Mouse (Mus musculus) erythroid progenitor cell, adult 5-6 weeks (primary cell): ENCODE data around the gene Inca1. TPM values are rescaled to one million over a fixed set of nuclear protein-coding genes. Genes with fewer than 3 reads are reported as not detected.

Source experiments
- ATAC-seq: replicated peaks from 2 replicates; pipeline ENCODE4 v1.8.0; 2016; ENCODE audit warnings: moderate number of reproducible peaks, mild to moderate bottlenecking, moderate TSS enrichment, inconsistent platforms; ENCODE audit not compliant: poor library complexity, low FRiP score, severe bottlenecking
- total RNA-seq, 2 experiments: library from RNA; stranded (forward) in 1 of 2; stranded (reverse) in 1 of 2; fragments of 150-400 nt in 1 of 2; fragments of 186-747, 209-891 nt in 1 of 2; gene quantifications; 2 replicates each; pipeline versions ENCODE4 v1.2.3 to v1.2.4; 2015 to 2017; ENCODE audit warnings: low replicate concordance in 2 of 2

Inca1 gene
- total RNA-seq, 2 experiments from 2014 or later, result not detected

DNA sequence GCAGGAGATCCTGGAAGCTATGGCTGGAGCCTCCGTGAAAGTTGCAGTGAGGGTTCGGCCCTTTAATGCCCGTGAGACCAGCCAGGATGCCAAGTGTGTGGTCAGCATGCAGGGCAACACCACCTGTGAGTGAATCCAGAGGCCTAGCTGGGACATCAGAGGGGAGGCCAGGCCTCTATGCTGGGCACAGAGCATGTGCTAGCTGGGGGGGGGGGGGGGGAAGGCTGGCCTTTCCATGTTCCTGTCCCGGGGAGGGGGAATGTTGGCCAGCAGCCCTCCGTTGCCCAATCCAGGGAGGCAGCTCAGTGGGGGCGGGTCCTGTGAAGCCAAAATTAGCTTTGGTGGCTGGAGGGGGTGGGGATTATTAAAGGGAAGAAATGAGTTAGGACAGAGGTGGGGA lies 2.8 kb upstream of the Inca1 start:
- no peak for ATAC-seq

DNA sequence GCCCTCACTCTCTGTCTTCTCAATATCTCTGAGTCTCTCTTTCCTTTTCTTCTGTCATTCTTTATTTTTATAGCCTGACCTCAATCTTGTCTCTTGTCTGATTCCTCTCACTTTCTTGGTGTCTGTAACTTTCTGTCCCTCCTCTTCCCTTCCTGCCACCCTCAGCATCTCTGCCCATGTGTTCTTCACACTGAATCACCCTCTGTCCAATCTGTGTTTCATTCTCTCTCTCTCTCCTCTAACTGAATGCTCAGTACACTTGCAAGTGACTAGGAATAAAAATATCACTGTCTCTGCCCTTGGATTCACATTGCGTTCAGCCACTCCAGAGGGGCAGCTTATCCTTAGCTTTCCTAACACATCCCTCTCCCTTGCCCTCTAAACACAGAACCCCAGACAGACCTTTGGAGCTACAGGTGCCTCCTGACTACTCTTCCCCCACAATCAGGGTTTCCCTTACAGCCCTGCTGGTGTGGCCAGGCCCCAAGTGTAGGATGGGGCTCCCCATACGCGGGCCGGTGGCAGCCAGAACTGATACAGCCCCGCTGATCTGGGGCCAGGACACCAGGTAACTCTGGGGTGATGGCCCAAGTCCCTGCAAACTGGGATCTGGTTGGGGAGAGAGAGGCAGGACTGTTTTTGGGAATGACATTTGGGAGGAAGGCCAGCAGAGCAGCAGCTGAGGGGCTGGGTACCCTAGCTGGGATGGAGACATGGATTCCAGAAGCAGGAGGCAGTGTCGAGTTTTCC lies 2.2 kb upstream of the Inca1 start:
- no peak for ATAC-seq

DNA sequence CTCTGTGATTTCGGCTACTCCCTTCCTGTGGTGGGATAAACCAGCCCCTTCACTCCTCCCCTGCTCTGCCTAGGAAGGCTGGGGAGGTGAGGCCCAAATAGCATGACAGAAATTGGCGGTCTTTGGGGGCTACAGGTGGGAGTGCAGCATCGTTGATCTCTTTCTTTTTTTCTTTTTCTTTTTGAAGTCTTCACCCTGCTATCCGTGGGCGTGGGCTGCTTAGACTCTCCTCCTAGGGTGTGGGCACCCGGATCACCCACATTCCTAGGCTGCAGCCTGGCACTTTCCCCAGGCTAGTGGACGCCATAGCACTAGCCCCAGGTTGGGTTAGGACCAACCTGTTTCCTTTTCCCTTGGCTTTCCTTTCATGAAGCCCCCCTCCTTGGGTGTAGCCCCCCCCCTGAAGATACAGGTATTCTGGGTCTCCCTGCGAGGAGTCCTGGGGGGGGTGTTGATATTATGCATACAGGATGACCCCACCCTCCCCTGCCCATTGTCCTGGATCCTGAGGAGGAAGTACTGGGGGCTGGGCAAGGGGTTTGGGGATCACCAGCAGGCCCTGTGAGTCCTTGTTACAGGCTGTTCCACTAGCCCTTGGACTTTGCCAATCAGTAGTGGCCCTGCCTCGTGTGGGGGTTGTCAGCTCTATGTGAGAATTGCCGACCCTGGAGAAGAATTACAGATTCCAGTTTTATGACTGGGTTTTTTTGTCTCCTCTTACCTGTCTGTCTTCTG lies 1.4 kb upstream of the Inca1 start:
- no peak for ATAC-seq

DNA sequence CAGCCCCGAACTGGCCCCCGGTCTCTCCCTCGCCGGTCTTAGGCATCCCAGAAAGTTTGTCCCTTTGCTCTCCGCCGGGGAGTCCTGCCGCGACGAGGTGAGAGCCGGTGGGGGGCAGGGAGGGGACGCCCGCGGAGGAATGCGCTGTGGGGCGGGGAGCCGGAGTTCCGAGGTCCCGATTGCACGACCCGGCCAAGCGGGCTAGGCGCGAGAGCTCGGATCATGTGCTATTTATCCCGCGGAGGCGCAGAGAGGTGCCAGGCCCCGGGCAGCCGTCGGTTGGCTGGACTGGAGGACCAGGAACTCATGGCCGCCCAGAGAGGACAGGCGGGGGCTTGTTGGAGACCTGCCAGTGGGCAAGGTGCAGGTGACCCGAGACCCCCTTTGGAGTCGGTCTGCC lies 658 bp upstream of the Inca1 start:
- ATAC-seq, result peak; percentile 33; the same call in 1 of the 2 replicates

DNA sequence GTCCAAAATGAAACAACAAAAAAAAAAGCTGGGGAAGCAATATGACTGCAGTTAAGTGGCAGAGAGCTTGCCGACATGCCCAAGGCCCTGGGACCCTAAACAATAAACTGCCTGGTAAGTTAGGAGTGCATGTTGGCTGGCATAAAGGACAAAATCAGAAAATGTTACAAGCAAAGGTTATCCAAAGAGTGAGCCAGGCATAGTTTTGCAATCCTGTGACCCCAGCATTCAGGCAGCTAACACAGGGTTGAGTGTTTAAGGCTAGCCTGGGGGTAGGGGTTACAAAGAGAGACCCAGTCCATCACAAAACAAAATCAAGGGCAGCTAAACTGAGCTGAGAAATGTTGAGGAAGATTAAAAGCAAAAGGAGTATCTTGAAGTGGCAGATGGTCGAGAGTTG lies 904 bp downstream of the Inca1 start:
- no peak for ATAC-seq

DNA sequence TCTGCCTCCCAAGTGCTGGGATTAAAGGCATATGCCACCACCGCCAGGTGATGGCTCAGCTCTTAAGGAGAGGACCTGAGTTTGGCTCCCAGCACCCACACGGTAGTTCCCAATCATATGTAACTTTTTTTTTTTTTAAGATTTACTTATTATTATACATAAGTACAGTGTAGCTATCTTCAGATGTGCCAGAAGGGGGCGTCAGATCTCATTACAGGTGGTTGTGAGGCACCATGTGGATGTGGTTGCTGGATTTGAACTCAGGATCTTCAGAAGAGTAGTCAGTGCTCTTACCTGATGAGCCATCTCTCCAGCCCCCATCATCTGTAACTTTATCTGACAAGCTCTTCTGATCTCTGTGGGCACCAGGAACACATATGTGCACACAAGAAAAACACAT lies 2.6 kb downstream of the Inca1 start:
- ATAC-seq, result no peak

DNA sequence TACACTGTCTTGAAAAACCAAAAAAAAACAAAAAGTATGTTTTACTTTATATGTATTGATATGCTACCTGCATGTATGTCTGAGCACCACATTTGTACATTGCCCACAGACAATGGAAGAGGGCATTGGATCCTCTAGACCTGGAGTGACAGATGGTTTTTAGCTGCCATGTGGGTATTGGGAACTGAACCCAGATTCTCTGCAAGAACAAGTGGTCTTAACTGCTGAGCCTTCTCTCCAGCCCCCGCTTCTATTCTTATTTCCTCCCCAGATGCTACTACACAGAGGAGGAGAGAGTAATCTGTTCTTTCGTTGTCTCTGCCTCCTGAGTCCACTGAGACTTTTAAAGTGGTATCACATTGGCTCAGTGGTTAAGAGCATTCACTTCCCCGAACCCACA lies 6.5 kb downstream of the Inca1 start:
- ATAC-seq, result no peak

DNA sequence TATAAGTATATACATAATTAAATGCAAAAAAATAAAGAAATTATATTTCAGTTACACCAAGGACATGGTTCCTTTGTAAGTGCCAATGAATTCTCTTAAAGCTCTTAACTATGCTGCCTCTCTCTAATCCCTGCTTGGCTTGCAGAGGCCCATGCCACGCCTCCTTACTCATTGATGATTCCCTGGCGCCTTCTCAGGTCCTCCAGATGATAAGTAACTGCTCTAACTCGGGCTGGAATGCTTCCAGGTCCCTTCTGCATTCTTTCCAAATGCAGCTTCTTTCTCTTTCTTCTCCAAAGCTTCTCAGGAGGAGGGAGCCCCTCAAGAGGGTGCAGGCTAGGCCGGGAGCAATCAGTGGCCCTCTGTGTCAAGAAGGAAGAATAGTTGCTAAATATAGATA lies 10.4 kb downstream of the Inca1 start:
- ATAC-seq, result no peak

DNA sequence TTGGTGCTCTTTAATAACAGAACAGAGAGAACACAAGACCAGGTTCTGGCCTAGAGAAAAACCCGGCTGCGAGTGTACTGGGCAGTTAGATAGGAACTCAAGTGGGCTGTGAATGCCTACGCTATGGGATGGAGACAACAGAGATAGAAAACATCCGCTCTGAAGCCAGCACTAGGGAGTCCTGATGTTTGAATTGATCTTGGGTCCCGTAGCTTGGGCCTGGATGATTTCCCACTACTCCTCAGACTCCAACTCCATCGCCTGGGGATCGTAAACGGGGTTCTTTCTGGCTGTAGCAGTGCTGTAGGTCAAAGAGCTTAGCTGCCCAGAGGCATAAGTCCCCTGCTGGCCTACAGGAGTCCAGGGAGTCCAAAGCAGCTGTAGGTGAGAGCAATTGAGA lies 11.6 kb downstream of the Inca1 start:
- no peak for ATAC-seq

DNA sequence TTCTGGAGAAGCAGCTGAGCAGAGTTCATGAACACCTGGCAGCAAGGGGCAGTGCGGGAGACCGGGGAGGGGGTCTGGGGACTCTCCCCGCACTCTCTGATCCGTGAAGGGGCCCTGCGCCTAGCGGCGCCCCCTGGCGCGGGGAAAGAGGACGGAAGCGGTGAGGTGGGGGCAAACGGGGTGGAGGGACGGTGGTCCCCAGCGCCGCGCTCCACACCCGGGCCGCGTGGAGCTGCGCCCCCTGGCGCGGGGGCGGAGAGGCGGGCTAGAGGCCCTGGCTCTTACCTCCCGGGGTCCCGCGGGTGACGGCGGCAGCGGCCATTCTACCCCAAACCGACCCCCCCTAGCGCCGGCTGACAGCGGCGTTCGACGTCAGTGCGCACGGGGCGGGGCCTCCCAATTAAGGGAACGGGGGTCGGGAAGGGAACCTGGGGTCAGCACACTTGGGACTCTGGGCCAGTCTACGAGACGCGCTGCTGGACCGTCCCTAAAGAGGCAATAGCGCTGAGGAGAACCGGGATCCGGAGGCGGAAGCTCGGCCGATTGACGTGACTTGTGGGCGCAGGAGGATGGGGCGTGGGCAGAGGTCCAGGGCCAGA lies 12.3 kb downstream of the Inca1 start, which contains the start of gene Camta2:
Camta2 (minus strand) TSS at position 505 of the 599 bp plus-strand sequence.
- ATAC-seq, result peak; percentile 63

DNA sequence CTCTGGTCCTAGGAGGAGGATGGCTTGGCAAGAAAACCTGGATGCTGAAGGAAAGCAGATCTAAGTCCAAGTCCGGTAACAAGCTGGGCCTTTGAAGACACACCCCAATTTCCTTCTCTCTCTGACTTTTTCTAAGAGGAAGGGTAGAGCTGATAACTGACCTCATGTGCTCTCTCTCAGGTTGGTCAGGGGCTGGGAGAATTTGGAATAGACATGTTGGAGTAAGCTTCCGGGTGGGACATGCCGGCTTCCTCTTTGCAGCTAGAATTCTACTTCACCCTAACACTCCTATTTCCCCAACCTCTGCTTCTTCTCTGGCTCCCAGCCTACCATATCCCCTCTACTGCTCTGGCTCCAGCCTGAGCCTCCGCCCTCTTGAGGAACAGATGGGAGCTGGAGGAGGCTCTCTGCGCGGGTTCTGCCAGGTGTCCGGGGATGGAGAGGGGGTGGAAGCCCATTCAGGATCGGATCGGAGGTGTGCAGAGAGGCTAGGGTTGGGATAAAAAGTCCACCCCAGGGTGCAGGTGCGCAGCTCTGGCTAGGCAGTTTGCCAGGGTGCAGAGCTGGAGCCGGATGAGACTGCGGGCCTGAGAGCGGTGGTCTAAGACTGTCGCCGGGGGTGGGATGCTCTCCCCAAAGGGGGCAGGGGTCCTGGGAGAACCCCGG lies 12.9 kb downstream of the Inca1 start:
- 0 out of 2 replicates have a peak, but pooled peaks have one; percentile 47 for ATAC-seq

DNA sequence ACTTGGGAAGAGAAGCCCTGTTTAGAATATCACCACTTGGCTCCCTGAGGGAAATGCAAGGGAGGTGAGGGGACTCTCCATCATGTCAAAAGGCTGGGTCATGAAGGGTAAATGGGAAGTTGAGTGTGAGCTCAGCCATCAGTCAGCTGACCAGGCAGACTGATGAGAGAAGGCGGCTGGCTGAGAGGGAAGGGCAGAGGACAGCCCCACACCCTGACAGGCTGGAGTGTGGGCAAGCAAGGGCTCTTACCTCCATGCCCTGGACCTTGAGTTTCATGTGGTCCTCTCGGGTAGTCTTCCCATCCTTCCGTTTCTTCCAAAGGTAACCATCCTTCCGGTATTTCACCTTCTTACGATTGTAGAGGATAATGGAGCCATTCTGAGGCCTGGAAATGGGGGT lies 16.3 kb downstream of the Inca1 start:
- ATAC-seq, result no peak

DNA sequence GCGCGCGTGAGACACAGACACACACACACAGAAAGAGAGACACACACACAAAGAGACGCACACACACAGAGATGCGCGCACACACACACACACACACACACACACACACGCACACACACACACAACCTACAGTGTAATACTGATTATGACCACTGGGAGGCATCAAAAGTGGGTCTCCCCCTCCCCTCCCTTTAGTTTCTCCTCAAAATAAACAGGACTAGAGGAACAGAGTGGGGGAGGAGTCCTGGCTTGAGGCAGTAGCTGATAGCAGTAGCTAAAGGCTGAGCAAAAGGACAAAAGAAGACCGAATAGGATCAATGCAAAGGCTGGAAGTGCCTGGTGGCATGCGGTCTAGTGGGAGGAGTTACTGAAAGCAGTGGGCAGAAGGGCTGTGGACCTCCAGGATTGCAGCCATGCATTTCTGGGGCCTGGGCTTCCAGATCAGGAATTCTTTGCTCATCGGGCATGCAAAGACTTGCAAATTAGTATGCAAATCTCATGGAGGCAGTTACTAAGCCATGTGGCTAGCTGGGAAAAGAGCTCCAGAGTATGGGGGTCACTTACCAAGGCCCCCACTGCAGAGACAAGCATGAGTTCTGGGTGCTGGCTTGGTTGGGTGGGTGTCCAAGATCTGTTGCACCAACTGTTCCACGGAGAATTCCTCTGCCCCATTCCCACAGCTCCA lies 17.9 kb downstream of the Inca1 start:
- ATAC-seq, result no peak

DNA sequence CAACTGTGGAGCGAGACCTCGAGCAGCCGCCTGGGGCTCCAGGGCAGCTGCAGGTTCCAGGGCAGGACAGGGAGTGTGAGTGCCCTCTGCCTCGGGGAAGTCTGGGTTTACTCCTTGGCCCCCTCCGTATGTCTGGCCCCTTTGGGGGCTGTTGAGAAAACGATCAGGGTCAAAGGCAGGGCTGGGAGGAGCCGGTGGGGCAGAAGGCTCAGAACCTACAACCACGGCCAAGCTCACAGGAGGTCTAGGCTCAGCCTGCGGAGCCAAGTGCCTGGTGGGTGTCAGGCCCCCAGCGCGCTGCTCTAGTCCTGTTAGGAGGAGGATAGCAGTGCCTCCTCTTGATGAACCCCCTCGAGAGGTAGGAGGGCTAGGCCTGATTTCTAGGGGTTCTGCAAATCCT lies 18.8 kb downstream of the Inca1 start:
- no peak for ATAC-seq

DNA sequence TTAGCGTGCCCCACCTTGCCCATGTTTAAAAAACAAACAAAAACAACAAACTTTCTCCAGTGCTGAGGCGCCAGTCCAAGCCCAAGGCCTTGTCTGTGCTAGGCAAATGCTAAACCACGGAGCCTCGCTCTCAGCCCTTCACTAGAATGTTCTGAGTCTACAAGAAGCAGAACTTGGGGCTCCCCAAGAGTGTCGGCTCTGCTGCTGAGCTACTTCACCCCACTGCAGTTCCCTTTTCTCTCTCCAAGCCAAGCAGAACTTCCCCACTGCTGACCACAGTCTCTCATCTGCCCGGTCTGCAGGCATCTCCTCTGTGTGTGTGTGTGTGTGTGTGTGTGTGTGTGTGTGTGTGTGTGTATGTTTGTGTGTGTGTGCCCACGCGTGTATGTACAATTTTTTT lies 20.1 kb downstream of the Inca1 start:
- ATAC-seq, result no peak

DNA sequence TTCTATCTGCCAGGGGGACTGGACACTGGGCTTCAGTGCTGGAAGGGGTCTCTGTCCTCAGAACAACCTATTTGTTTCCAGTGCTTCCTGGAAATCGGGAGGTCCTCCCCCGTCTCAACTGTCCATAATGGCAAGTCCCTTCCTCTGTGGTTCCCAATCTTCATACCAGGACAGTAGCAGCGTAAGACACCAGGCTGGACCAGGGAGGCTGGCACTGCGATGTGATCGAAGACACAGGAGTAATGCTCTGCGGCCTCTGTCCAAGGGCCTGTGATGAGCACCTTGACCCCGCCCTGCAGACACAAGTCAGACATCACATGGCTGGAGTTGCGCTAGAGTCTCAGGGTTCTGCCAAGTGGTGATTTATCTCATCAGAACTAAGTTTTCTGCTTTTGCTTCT lies 20.6 kb downstream of the Inca1 start:
- no peak for ATAC-seq

DNA sequence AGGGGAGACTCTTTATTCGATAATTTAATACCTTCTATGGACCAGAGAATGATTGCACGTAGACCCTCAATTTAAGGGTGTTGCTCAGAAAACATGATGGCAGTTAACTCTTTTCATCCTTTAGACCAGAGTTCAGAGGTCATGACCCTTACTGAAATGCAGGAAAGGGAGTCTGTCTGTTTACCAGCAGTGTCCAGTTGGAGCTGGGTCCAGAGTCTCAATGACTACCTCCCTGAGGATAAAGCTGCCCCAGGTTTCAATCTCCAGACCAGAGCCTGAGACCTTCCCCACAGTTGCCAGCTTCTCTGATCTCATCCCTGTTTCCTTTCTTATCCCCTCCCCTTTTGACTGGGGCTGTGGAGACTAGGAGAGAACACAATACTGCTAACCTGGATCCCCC lies 21.4 kb downstream of the Inca1 start:
- no peak for ATAC-seq

DNA sequence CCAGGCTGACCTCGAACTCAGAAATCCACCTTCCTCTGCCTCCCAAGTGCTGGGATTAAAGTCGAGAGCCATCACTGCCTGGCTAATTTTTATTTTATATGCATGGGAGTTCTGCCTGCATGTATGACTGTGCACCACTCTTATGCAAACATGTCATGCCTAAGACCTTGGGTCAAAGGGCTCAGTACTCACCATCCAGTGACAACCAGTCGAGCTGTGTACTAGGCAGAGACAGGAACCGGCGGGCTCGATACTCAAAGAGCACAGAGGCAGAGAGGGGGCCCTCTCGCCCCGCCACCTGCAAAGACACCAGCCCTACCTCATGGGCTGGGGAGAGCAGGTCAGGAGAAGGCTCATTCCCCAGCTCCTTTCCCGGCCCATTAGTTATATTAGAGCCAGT lies 21.9 kb downstream of the Inca1 start:
- ATAC-seq, result no peak

DNA sequence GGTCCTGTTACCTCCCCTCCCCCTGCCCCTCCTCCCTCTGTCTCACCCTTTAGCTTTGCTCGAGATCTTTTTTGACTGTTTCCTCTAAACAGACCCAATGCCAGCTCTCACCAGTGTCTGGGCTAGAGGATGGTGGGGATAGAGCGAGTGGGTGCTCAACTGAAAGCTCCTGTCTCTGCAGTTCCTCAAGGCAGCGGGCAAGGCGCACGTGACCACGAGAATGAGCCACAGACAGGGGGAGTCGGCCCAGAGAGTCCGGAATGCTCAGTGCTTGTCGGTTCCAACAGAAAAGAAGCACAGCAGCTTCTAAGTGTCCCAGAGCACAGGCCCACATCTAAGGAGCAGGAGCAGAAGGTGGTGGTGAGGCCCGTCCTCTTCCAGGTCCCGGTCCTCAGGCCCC lies 25.5 kb downstream of the Inca1 start:
- no peak for ATAC-seq

DNA sequence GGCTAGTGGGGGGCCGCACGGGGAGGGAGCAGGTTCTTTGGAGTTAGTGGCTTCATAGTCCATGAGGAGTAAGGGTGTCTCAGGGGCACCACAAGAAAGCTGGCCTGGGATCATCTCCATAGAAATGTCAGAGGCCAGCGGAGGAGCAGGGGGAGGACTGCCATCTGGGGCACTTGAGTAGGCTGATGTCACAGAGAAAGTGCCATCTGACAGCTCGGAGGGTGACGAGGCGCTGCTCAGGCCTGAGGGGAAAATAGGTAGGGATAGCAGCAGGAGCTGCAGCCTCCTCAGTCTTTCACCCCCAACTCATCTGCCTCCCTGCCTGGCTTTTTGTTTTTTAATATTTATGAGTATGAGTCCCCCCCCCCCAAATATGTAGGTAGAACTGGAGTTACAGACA lies 25.9 kb downstream of the Inca1 start:
- no peak for ATAC-seq
